Mouse (Mus musculus): ENCODE measurements around the gene Adgrf1. TPM values are rescaled to one million over a fixed set of nuclear protein-coding genes. Genes with fewer than 3 reads are reported as not detected.

The Adgrf1 gene
- total RNA-seq, 4 experiments from 2014 or later, result not detected

- DNase-seq (ENCODE audit: low spot score in 2 of 2), result no peak
Observed at GRCm38 (mm10) chr17:43361021-43361420, 90.9 kb downstream of the Adgrf1 start.

- DNase-seq (ENCODE audit: low spot score in 2 of 2), result no peak
Observed at GRCm38 (mm10) chr17:43362362-43362761, 92.2 kb downstream of the Adgrf1 start.

GRCm38 (mm10) chr17:43362881-43363280 lies 92.8 kb downstream of the Adgrf1 start:
- DNase-seq (ENCODE audit: low spot score in 2 of 2), result no peak

GRCm38 (mm10) chr17:43363921-43364320 lies 93.8 kb downstream of the Adgrf1 start:
- no peak for DNase-seq (ENCODE audit: low spot score in 2 of 2)

GRCm38 (mm10) chr17:43365297-43365696 lies 95.2 kb downstream of the Adgrf1 start:
- no peak for DNase-seq (ENCODE audit: low spot score in 2 of 2)

GRCm38 (mm10) chr17:43366486-43366885 lies 96.4 kb downstream of the Adgrf1 start:
- no peak for DNase-seq (ENCODE audit: low spot score in 2 of 2)

- DNase-seq (ENCODE audit: low spot score in 2 of 2), result no peak
Observed at GRCm38 (mm10) chr17:43368171-43368576, 98.0 kb downstream of the Adgrf1 start.

- no peak for DNase-seq (ENCODE audit: low spot score in 2 of 2)
Observed at GRCm38 (mm10) chr17:43372604-43373003, 102.5 kb downstream of the Adgrf1 start.

GRCm38 (mm10) chr17:43374020-43374419 lies 103.9 kb downstream of the Adgrf1 start:
- no peak for DNase-seq (ENCODE audit: low spot score in 2 of 2)

Other genes starting within 250 kb of the Adgrf1 start
- gene Adgrf5, start 90.1 kb downstream of the Adgrf1 start, total RNA-seq (2022), result 10 to 100 TPM; 52.7 to 77.3 (median 63.6) TPM
- not detected for gene Mep1a, start 232.5 kb downstream of the Adgrf1 start, total RNA-seq (2022)